Mouse (Mus musculus) neutrophil, adult 65 days (primary cell): Measurements from ENCODE around the gene Tigd3. TPM values are rescaled to one million over a fixed set of nuclear protein-coding genes. Genes with fewer than 3 reads are reported as not detected.

Source experiments
- total RNA-seq: library from RNA; stranded (reverse); gene quantifications from 2 replicates; pipeline ENCODE4 v1.2.4, GENCODE M21; 2023

Gene Tigd3
- 1.3 and 3.5 TPM in 2 replicates for total RNA-seq

GRCm38 (mm10) chr19:5894002-5894678 lies at the start of gene Tigd3:
Gene Tigd3 (minus strand): TSS chr19:5894149.

GRCm38 (mm10) chr19:5924713-5925093 lies 30.8 kb upstream of the Tigd3 start, which contains the start of gene Cdc42ep2:
Gene Cdc42ep2 (minus strand): TSS chr19:5924816.

DNA sequence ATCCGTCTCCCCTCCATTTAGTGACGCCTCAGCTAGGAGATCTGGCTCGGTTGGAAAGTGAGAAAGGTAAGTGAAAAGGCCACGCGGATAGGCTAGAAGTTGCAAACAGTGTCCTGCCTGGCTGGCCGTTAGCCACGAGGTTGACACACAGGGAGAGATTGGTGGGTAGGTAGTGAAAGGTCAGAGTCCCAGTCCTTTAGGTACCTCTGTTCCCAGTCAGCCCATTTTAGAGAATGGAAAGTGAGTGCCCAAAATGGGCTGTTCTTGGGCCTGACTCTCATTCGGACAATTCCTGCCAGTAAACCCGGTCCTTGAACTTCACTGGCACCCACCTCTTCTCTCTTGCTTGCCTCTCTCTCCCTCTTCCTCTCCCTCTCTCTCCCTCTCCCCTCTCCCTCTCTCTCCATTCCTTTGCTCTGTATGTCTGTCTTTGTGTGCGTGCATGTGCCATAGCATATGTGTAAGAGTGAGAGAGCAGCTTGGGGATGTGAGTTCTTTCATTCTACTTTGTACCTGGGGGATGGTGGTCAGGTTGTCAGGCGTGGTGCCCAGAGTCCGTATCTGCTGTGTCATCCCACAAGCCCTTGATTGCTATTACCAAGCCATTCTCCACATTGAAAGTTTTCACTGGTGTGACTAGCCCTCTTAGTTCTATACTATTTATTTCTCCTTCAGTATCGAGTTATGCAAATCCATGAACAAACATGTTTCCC lies 19.2 kb upstream of the Tigd3 start, which contains the start of gene Dpf2:
Dpf2 (minus strand) TSS at position 4 of the 713 bp plus-strand sequence.

DNA sequence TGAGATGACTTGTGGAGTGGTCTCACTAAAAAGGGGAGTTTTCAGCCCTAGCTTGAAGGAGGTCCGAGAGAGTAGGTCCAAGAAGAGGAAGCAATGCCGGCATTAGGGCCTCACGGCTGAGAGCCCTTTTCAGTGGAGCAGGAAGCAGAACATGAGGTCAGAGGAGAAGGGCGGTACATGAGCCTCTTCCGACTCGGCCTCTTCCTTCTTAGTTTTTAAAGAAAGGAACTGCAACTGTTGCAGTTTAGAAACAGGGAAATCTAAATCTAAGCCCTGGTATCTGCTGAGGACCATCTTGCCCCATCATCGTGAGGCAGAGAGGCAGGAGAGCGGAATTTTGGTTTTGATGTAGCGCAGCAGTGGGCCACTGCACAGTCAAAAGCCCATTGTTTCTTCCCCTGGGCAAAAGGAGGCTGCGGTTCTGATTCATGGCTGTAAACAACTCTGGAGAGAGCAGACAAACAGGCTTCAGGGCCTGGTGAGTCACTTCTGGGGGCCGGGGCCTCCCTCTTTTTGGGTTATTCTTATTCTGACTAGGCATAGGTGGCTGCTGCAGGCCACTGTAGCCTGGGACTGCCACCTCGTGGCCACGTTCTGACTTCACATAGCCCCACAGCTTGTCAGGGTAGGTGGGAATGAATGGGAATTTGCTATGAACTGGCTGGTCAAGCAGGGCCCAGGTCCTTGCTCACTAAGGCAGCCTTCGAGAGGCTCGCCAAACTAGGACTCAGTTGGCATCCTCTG lies 16.2 kb downstream of the Tigd3 start, which contains the start of gene Slc25a45:
Slc25a45 (plus strand) TSS at position 191 of the 744 bp plus-strand sequence.

GRCm38 (mm10) chr19:5874969-5875480 lies 18.9 kb downstream of the Tigd3 start, which contains the start of gene Frmd8:
Gene Frmd8 (minus strand): TSS chr19:5875274.

Other genes starting within 250 kb of the Tigd3 start
- 199 and 219 TPM in 2 replicates for gene Sipa1, start 230.4 kb downstream of the Tigd3 start, total RNA-seq
- gene Map3k11, start 205.4 kb downstream of the Tigd3 start, total RNA-seq = 78.5 and 101 TPM in 2 replicates
- 60.5 and 93.2 TPM in 2 replicates for gene Pcnx3, start 205.2 kb downstream of the Tigd3 start, total RNA-seq
- not detected in 2 replicates for gene Kcnk7, start 189.8 kb downstream of the Tigd3 start, total RNA-seq
- 131 and 170 TPM in 2 replicates for gene Ehbp1l1, start 167.8 kb downstream of the Tigd3 start, total RNA-seq
- 46.0 and 48.4 TPM in 2 replicates for gene Fam89b, start 164.5 kb downstream of the Tigd3 start, total RNA-seq
- 1.1 and 1.7 TPM in 2 replicates for gene Ltbp3, start 153.2 kb downstream of the Tigd3 start, total RNA-seq
- gene Scyl1, start 122.7 kb downstream of the Tigd3 start, total RNA-seq = 52.7 and 72.2 TPM in 2 replicates
- 53.4 and 72.9 TPM in 2 replicates for gene Frmd8, start 18.9 kb downstream of the Tigd3 start, total RNA-seq
- gene Slc25a45, start 16.3 kb downstream of the Tigd3 start, total RNA-seq = 45.7 and 49.6 TPM in 2 replicates
- gene Dpf2, start 18.9 kb upstream of the Tigd3 start, total RNA-seq = 99.1 and 105 TPM in 2 replicates
- 8.3 and 10.1 TPM in 2 replicates for gene Cdc42ep2, start 30.7 kb upstream of the Tigd3 start, total RNA-seq
- gene Pola2, start 70.1 kb upstream of the Tigd3 start, total RNA-seq = 24.1 and 28.7 TPM in 2 replicates
- gene Slc22a20, start 92.0 kb upstream of the Tigd3 start, total RNA-seq = 2.7 and 3.2 TPM in 2 replicates
- gene Capn1, start 121.7 kb upstream of the Tigd3 start, total RNA-seq = 255 and 284 TPM in 2 replicates
- gene Syvn1, start 152.4 kb upstream of the Tigd3 start, total RNA-seq = 59.6 and 66.3 TPM in 2 replicates
- gene Mrpl49, start 163.6 kb upstream of the Tigd3 start, total RNA-seq = 12.9 and 14.9 TPM in 2 replicates
- gene Fau, start 163.7 kb upstream of the Tigd3 start, total RNA-seq = 1,270 and 1,374 TPM in 2 replicates
- 7.4 and 16.4 TPM in 2 replicates for gene Znhit2, start 167.0 kb upstream of the Tigd3 start, total RNA-seq
- gene Tm7sf2, start 174.2 kb upstream of the Tigd3 start, total RNA-seq = 5.3 and 7.3 TPM in 2 replicates
- 64.1 and 87.5 TPM in 2 replicates for gene Vps51, start 183.1 kb upstream of the Tigd3 start, total RNA-seq
- not detected in 2 replicates for gene Tmem262, start 185.9 kb upstream of the Tigd3 start, total RNA-seq
- gene Gm28374, start 188.1 kb upstream of the Tigd3 start, total RNA-seq = not detected in 2 replicates
- 43.5 and 45.7 TPM in 2 replicates for gene Zfpl1, start 190.8 kb upstream of the Tigd3 start, total RNA-seq
- gene Cdca5, start 190.8 kb upstream of the Tigd3 start, total RNA-seq = 31.1 and 36.1 TPM in 2 replicates
- gene AC131692.1, start 200.3 kb upstream of the Tigd3 start, total RNA-seq = 1.8 and 2.3 TPM in 2 replicates
- 0.25 and 0.66 TPM in 2 replicates for gene Naaladl1, start 211.6 kb upstream of the Tigd3 start, total RNA-seq
- gene Sac3d1, start 224.5 kb upstream of the Tigd3 start, total RNA-seq = 3.4 and 3.6 TPM in 2 replicates
- gene Snx15, start 234.2 kb upstream of the Tigd3 start, total RNA-seq = 14.9 and 15.0 TPM in 2 replicates
- gene Batf2, start 246.8 kb upstream of the Tigd3 start, total RNA-seq = not detected in 2 replicates
- gene Arl2, start 247.4 kb upstream of the Tigd3 start, total RNA-seq = 7.5 and 9.2 TPM in 2 replicates